Mouse (Mus musculus): Measurements from ENCODE around the gene Arhgap30.
A peak's percentile ranks its signal among the peaks of the same experiment; 100 is the strongest.

Arhgap30 gene

GRCm38 (mm10) chr1:171437264-171438013, 48.7 kb downstream of the Arhgap30 start, which contains the start of gene F11r:
F11r (plus strand) TSS chr1:171437535.
- DNase-seq: peak; percentile 76

- no peak for DNase-seq
Measured at GRCm38 (mm10) chr1:171438014-171438670, 49.4 kb downstream of the Arhgap30 start.

DNA sequence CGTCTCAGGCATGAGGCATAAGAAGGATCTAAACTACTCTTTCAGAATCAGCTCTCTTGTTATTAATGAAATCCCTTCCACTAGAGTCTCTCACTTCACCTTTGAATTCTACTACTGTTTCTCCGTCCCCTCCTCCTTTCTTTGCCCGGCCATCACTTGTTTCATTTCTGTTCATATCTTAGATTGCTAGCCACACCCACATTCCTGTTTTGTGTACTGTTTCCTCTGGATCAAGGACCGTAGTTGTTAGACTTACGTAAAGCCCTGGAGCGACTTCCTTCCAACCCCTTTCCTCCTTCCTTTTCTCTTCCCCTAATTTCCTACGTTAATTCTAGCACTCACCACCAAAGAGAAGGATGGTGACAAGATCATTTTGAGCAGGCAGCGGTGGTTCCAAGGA, 50.3 kb downstream of the Arhgap30 start:
- no peak for DNase-seq

- DNase-seq: no peak
Measured at GRCm38 (mm10) chr1:171440025-171440725, 51.4 kb downstream of the Arhgap30 start.

GRCm38 (mm10) chr1:171441466-171442412, 53.0 kb downstream of the Arhgap30 start:
- no peak for DNase-seq

- no peak for DNase-seq
Measured at GRCm38 (mm10) chr1:171442413-171442760, 53.6 kb downstream of the Arhgap30 start.

- no peak for DNase-seq
Measured at GRCm38 (mm10) chr1:171445050-171445449, 56.3 kb downstream of the Arhgap30 start.

- no peak for DNase-seq
Measured at GRCm38 (mm10) chr1:171446854-171447253, 58.1 kb downstream of the Arhgap30 start.

GRCm38 (mm10) chr1:171447692-171448091, 58.9 kb downstream of the Arhgap30 start:
- no peak for DNase-seq

DNA sequence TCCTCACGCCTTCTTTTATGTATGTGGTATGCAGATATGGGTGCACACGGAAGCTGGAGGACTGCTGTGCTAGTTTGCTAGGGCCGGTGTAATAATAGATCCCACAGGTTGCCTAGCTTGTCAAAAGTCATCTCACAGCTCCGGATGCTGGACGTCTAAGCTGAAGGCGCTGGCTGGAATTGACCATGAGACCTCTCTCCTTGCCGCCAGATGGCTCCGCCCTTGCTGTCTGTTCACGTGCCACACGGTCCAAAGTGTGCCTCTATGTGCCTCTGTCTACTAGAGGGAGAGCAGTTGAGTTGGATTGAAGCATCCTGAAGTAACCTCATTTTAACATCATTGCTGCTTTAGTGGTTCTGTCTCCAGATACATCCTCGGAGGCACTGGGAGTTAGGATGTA, 61.3 kb downstream of the Arhgap30 start:
- DNase-seq: no peak

- no peak for DNase-seq
Measured at GRCm38 (mm10) chr1:171451001-171451400, 62.2 kb downstream of the Arhgap30 start.

GRCm38 (mm10) chr1:171452522-171452921, 63.8 kb downstream of the Arhgap30 start:
- no peak for DNase-seq

GRCm38 (mm10) chr1:171452923-171453322, 64.2 kb downstream of the Arhgap30 start:
- no peak for DNase-seq

- no peak for DNase-seq
Measured at GRCm38 (mm10) chr1:171454926-171455325, 66.2 kb downstream of the Arhgap30 start.

DNA sequence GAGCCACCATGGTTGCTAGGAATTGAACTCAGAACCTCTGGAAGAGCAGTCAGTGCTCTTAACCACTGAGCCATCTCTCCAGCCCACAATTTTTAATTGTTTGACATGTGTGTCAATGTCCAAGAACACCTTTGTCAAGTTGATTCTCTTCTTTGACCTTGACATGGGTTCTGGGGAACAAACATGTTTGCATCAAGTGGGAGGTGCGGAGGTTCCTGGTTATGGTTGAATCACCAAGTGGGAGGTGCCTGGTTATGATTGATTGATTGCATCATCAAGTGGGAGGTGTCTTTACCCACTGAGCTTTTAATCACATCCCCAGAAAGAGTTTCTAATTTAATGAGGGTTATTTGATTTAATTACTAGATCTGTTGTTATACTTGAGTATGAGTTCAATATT, 68.8 kb downstream of the Arhgap30 start:
- no peak for DNase-seq

DNA sequence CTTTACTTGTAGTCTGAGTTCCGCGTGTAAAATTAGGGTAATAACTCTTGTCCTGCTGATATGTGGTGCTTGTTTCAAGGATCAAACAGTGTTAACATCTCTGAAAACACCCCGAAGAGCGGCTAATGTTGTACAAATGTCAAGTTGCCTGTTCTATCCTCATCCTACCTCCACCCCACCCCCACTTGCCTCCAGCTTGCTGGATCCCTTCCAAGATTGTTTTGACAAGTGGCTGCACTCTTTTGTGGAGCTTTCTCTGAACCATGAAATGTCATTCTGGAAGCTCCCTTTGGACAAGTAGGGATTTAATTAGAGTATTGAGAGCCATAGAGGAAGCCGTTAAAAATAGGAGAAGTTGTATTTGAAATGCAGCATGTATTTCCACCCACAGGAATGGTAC, 71.0 kb downstream of the Arhgap30 start:
- DNase-seq: no peak
